Mouse (Mus musculus) forebrain, embryonic 16.5 days (tissue): ENCODE measurements around the gene Dmtf1. TPM values are rescaled to one million over a fixed set of nuclear protein-coding genes. Genes with fewer than 3 reads are reported as not detected.
A peak's percentile ranks its signal among the peaks of the same experiment; 100 is the strongest.

Source experiments
- ATAC-seq: fragments of 200-750 bp; cut with Nextera tagmentation; 2 replicates; pipeline ENCODE4 v1.8.0; 2017; ENCODE audit warnings: mild to moderate bottlenecking, moderate library complexity
- H3K27ac ChIP-seq: fragments of 300-500 bp; sonication (generic); 2 replicates; pipeline ENCODE4 v1.5.1; 2014; ENCODE audit warnings: low read length, control low read depth
- H3K27me3 ChIP-seq: fragments of 300-500 bp; sonication (generic); replicated peaks from 2 replicates; pipeline ENCODE4 v1.6.1; 2014; ENCODE audit warnings: low read length; ENCODE audit not compliant: control insufficient read depth, insufficient read depth
- H3K36me3 ChIP-seq: fragments of 300-500 bp; sonication (generic); 2 replicates; pipeline ENCODE4 v1.6.1; 2014; ENCODE audit not compliant: control insufficient read depth, insufficient read depth
- H3K4me1 ChIP-seq: fragments of 300-500 bp; sonication (generic); replicated peaks from 2 replicates; pipeline ENCODE4 v1.6.1; 2014; ENCODE audit warnings: low read length; ENCODE audit not compliant: control insufficient read depth, insufficient read depth
- H3K4me2 ChIP-seq: fragments of 300-500 bp; sonication (generic); 2 replicates; pipeline ENCODE4 v1.6.1; 2014; ENCODE audit warnings: mild to moderate bottlenecking, low read length, control low read depth
- H3K4me3 ChIP-seq: fragments of 300-500 bp; sonication (generic); replicated peaks from 2 replicates; pipeline ENCODE4 v1.5.1; 2014; ENCODE audit warnings: mild to moderate bottlenecking, low read length, control low read depth
- H3K9ac ChIP-seq: fragments of 300-500 bp; sonication (generic); replicated peaks from 2 replicates; pipeline ENCODE4 v1.6.1; 2014; ENCODE audit warnings: low read depth, low read length, control low read depth
- H3K9me3 ChIP-seq: fragments of 300-500 bp; sonication (generic); 2 replicates; pipeline ENCODE4 v1.6.1; 2016; ENCODE audit warnings: low read length; ENCODE audit not compliant: control insufficient read depth
- WGBS: fragments of 180-500 bp; shearing (Covaris S2); extraction: QIAGEN DNeasy Blood & Tissue Kit; methylation state at CpG from one replicate; pipeline ENCODE4 v1.1.7; 2014; 5-methylcytosine and 5-hydroxymethylcytosine counted together
- polyA plus RNA-seq: library from polyadenylated mRNA; unstranded; fragments of >200 nt; fragmentation: Nextera tagmentation; extraction: Ambion mirVana; gene quantifications from 2 replicates; pipeline ENCODE4 v1.2.1, GENCODE M21; 2015

Gene Dmtf1
- polyA plus RNA-seq, 1 experiment from 2014 or later = 75.0 TPM

GRCm38 (mm10) chr5:9157336-9157735, 4.2 kb downstream of the Dmtf1 start:
- no peak overlapping the region for H3K4me3 ChIP-seq
- H3K9me3 ChIP-seq = no peaks in the 10 kb centered on the region
- H3K4me1 ChIP-seq = peaks cover 6% of the 10 kb centered on the region
- no peak for ATAC-seq
- no peak overlapping the region for H3K9ac ChIP-seq
- H3K36me3 ChIP-seq = no peaks in the 10 kb centered on the region
- no peak overlapping the region for H3K27ac ChIP-seq
- H3K4me2 ChIP-seq = no peak overlapping the region
- 87% methylated on average over 1 of the region's 1 CpGs for WGBS
- no peaks in the 10 kb centered on the region for H3K27me3 ChIP-seq

- Histone ChIP-seq H3K4me2 (no peak overlapping the region), H3K4me1 (peaks cover 5% of the 10 kb centered on the region), H3K27me3 (no peaks in the 10 kb centered on the region), H3K4me3 (no peak overlapping the region), H3K9ac (no peak overlapping the region), H3K36me3 (no peaks in the 10 kb centered on the region), H3K27ac (no peak overlapping the region), H3K9me3 (no peaks in the 10 kb centered on the region)
- ATAC-seq = no peak
These were observed 4.8 kb downstream of the Dmtf1 start for GRCm38 (mm10) chr5:9156746-9157145.

DNA sequence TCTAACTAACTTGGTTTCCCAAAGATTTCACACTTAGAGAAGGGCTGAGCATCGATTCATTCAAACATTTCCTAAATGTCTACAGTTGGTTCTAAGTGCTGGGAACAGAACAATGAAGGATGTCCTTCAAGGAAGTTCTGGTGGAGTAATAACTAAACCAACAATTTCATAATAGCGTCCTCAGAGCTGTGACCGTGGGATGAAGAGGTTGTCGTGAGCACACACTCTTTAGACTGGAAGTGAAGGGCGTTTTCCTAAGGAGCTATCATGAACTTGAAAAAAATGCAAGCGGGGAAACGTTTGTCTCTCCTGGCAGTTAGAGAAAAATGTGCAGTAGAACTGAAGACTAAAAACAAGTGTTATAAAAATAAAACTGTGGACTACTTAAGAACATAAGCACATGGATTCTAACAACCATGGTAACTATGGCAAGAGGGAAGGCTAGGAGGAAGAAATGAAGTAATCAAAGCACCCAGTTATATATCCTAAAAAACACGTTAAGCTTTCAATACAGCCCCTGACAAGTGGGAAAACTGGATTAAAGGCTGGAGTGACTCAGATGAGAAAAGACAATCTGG, 12.2 kb downstream of the Dmtf1 start:
- ATAC-seq = no peak
- Histone ChIP-seq H3K9me3 (no peaks in the 10 kb centered on the region), H3K36me3 (peaks cover 19% of the 10 kb centered on the region), H3K9ac (no peak overlapping the region), H3K27me3 (no peaks in the 10 kb centered on the region), H3K4me1 (no peaks in the 10 kb centered on the region), H3K4me3 (no peak overlapping the region), H3K4me2 (no peak overlapping the region), H3K27ac (no peak overlapping the region)
- WGBS = 95% methylated on average over 8 of the region's 8 CpGs

DNA sequence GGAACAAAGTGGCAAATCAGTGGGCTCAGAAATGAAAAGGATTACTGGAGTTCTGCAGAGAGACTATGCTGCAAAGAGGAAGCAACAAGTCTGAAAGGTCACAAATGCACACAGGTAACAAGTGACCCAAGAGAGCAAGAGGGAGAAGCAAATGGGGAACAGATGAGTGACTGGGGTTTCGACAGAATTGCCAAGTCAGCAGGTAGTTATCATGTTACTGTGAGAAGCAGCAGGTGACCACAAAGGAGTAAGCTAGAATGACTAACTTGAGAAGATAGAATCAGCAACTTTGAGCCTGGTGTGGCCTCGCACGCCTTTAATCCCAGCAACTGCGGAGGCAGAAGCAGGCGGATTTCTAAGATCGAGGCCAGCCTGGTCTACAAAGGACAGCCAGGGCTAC, 19.2 kb downstream of the Dmtf1 start:
- Histone ChIP-seq H3K27me3 (no peaks in the 10 kb centered on the region), H3K9me3 (no peaks in the 10 kb centered on the region), H3K4me2 (no peak overlapping the region), H3K9ac (no peak overlapping the region), H3K4me3 (no peak overlapping the region), H3K27ac (no peak overlapping the region), H3K4me1 (no peaks in the 10 kb centered on the region), H3K36me3 (peaks cover 19% of the 10 kb centered on the region)
- ATAC-seq = no peak
- WGBS = 93% methylated on average over 6 of the region's 6 CpGs

DNA sequence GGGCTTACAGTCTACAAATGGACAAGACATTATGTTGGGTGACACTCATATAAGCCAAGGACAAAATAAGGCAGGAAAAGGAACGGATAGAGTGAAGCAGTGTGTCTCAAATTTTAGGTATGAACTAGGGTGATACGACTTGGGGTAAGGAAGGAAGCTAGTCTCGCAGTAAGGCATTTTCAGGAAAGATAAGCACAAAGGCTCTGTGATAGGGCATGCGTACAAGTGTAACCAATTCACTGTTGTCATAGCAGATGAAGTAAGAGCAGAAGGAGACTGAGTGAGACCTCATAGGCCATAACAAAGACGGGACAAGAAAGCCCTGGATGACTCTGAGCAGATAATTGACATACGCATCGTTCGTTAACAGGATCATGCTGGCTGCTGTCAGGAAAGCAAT, 20.9 kb downstream of the Dmtf1 start:
- Histone ChIP-seq H3K9ac (no peak overlapping the region), H3K27me3 (no peaks in the 10 kb centered on the region), H3K36me3 (peaks cover 20% of the 10 kb centered on the region), H3K4me2 (no peak overlapping the region), H3K9me3 (no peaks in the 10 kb centered on the region), H3K4me1 (no peaks in the 10 kb centered on the region), H3K4me3 (no peak overlapping the region), H3K27ac (no peak overlapping the region)
- no peak for ATAC-seq
- WGBS = 81% methylated on average over 8 of the region's 8 CpGs

DNA sequence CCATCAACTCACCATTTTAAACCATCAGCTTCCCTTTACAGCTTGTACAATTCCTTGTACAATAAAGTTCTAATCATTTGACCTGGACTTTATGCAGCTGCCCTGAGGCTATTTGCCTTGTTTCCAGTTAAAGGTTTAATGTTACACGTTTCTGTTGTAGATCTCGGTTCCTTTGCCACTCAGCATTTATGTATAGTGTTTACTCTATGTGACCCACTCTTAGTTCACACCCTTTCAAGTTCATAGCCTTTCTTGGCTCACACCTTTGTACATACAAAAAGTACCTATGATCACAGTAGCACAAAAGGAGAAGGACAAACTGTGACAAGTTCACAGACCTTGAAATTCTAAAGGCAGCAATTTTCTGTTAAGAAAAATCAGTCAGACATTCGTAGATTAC, 26.0 kb downstream of the Dmtf1 start:
- Histone ChIP-seq H3K4me2 (no peak overlapping the region), H3K36me3 (peaks cover 17% of the 10 kb centered on the region), H3K9ac (no peak overlapping the region), H3K4me1 (no peaks in the 10 kb centered on the region), H3K27ac (no peak overlapping the region), H3K9me3 (no peaks in the 10 kb centered on the region), H3K27me3 (no peaks in the 10 kb centered on the region), H3K4me3 (no peak overlapping the region)
- WGBS = 84% methylated on average over 3 of the region's 3 CpGs
- no peak for ATAC-seq

GRCm38 (mm10) chr5:9131786-9132185, 29.8 kb downstream of the Dmtf1 start:
- Histone ChIP-seq H3K36me3 (peaks cover 19% of the 10 kb centered on the region), H3K27me3 (no peaks in the 10 kb centered on the region), H3K9me3 (no peaks in the 10 kb centered on the region), H3K4me3 (no peak overlapping the region), H3K4me1 (no peaks in the 10 kb centered on the region), H3K4me2 (no peak overlapping the region), H3K27ac (no peak overlapping the region), H3K9ac (no peak overlapping the region)
- WGBS = 74% methylated on average over 7 of the region's 7 CpGs
- ATAC-seq = no peak

GRCm38 (mm10) chr5:9128566-9128965, 33.0 kb downstream of the Dmtf1 start:
- no peaks in the 10 kb centered on the region for H3K4me1 ChIP-seq
- no peak overlapping the region for H3K4me3 ChIP-seq
- H3K27ac ChIP-seq = no peak overlapping the region
- H3K9me3 ChIP-seq = no peaks in the 10 kb centered on the region
- peaks cover 28% of the 10 kb centered on the region for H3K36me3 ChIP-seq
- H3K9ac ChIP-seq = no peak overlapping the region
- 87% methylated on average over 12 of the region's 12 CpGs for WGBS
- no peaks in the 10 kb centered on the region for H3K27me3 ChIP-seq
- no peak overlapping the region for H3K4me2 ChIP-seq
- ATAC-seq = no peak

GRCm38 (mm10) chr5:9124134-9124533, 37.4 kb downstream of the Dmtf1 start:
- WGBS = 73% methylated on average over 2 of the region's 2 CpGs
- no peaks in the 10 kb centered on the region for H3K4me1 ChIP-seq
- no peak overlapping the region for H3K27ac ChIP-seq
- ATAC-seq = no peak
- H3K9me3 ChIP-seq = no peaks in the 10 kb centered on the region
- H3K27me3 ChIP-seq = no peaks in the 10 kb centered on the region
- H3K36me3 ChIP-seq = peaks cover 48% of the 10 kb centered on the region
- no peak overlapping the region for H3K4me3 ChIP-seq
- no peak overlapping the region for H3K4me2 ChIP-seq
- no peak overlapping the region for H3K9ac ChIP-seq

DNA sequence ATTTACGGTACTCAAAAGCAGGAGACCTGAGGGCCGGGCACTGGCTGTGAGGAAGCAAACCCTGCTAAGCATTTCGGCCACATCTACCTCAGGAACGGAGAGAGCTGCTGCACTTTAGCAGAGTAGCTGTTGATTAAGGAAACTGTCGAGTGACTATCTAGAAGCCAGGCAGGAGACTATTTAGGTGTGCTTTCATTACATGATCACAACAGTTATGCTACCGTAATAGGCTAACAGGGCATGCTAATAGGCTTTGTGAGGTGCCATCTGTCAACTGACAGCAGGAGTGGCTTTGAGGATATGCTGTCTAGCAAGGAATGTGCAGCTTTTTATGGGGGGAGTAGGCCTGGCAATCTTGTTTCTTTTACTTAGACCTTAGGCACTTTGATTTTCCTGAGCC, 47.4 kb downstream of the Dmtf1 start:
- Histone ChIP-seq H3K27ac (no peak overlapping the region; the same call in 1 of the 2 replicates), H3K36me3 (peaks cover 9% of the 10 kb centered on the region), H3K4me2 (no peak overlapping the region), H3K27me3 (no peaks in the 10 kb centered on the region), H3K9ac (no peak overlapping the region), H3K4me3 (no peak overlapping the region), H3K4me1 (peaks cover 9% of the 10 kb centered on the region), H3K9me3 (no peaks in the 10 kb centered on the region)
- 34% methylated on average over 6 of the region's 6 CpGs for WGBS
- ATAC-seq = peak; percentile 58
